Mouse (Mus musculus): ENCODE results near the gene Cela3b. TPM values are rescaled to one million over a fixed set of nuclear protein-coding genes. Genes with fewer than 3 reads are reported as not detected.
A peak's percentile ranks its signal among the peaks of the same experiment; 100 is the strongest.

Gene Cela3b
- polyA plus RNA-seq, 1 experiment from 2014 or later: 0.18 TPM

DNA sequence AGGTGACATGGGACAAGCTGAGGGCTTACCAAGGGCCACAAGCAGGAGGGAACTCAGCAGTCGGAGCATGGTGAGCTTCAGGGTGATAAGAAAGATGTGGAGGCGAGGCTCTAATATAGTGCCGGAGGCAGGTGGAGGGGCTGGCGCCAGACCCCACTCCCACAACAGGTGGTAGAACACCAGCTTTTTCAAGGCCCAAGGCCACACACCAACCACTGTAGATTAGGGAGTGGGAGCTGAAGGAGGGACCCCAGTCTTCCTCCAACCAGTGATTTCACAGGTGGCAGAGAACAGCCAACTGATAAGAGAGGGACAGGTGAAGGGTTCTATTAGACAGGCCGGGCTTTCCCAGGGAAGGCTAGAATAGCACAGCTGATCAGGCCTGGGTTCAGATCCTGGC, 20.6 kb downstream of the Cela3b start, which contains the start of gene Cela3a:
TSS of gene Cela3a (minus strand) at position 101 of the 400 bp plus-strand sequence.
- WGBS (ENCODE audit: insufficient replicate concordance): 63% methylated on average over 5 of the region's 5 CpGs

DNA sequence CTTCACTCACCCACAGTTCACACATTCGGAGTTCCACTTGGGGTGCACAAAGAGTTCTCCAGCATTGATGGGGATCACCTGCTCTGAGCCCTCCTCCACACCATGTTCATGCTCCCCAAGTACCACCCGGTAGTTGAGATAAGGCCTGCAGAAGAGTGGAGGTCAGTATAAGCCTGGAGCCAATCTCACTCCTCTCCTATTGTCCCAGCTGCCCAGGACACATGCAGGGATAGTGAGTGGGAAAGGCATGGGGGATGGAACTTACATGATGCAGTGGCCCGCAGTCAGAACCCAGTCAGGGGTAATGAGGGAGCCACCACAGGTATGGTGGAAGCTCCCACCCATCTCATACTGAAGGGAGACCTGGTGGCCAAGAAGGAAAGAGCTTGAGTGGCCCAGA, 24.8 kb downstream of the Cela3b start:
- Histone ChIP-seq H3K36me3 (replicated peaks) (no peaks in the 10 kb centered on the region), H3K4me2 (no peak overlapping the region), H3K4me1 (replicated peaks) (no peaks in the 10 kb centered on the region), H3K27ac (replicated peaks) (no peak overlapping the region), H3K27me3 (no peaks in the 10 kb centered on the region), H3K9me3 (replicated peaks) (no peaks in the 10 kb centered on the region), H3K9ac (no peak overlapping the region), H3K4me3 (replicated peaks) (no peak overlapping the region)
- ATAC-seq (ENCODE audit: insufficient read depth): no peak
- WGBS (ENCODE audit: insufficient replicate concordance): 73% methylated on average over 3 of the region's 3 CpGs

More for the DNA sequence above, 20.6 kb downstream of the Cela3b start, which contains the start of gene Cela3a:
- Histone ChIP-seq H3K27me3 (no peaks in the 10 kb centered on the region), H3K9ac (no peak within 1 kb of the TSS), H3K9me3 (replicated peaks) (no peaks in the 10 kb centered on the region), H3K4me1 (replicated peaks) (no peaks in the 10 kb centered on the region), H3K4me3 (replicated peaks) (no peak within 1 kb of the TSS), H3K4me2 (no peak within 1 kb of the TSS), H3K27ac (replicated peaks) (no peak within 1 kb of the TSS), H3K36me3 (replicated peaks) (no peaks in the 10 kb centered on the region)
- no peak for ATAC-seq (ENCODE audit: insufficient read depth)

DNA sequence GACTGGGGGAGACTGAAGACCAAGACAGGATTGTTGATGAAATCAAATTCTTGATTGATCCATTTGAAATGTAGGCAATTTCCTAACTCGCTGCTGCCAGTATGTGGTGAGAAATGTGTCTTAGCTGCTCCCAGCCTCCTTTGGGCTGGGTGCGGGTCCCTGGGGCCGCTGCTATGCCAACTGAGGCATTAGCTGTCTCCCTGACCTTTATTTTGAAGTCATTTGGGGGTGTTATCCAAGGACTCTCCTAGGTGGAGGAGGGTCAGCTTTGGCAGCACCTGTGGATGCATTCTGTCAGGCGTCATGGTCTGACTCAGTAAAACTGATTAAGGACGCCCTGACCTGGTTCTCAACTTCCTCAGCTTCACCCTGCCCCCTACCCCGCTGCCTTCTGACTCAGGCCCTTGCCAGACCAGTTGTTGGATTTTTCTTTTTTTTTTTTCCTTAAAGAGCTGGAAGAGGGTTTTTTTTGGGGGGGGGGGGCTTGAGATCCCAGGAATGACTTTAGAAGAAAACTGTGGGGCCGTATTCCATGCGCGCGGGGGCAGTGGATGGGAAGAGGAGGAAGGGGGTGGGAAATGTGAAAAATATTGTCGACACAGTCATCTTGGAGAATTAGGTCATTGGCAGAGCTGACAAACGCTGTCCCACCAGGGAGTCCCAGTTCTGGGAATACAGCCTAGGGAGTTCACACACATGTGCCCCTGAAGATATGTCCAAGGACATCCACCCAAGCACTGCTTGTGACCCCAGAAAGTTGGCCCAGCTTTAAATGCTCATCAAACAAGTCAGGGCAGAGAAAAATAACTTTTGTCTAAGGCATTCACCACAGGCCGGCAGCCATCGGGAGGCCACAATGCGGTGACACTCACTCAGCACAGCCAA, 33.5 kb downstream of the Cela3b start:
- no peaks in the 10 kb centered on the region for H3K9me3 ChIP-seq (replicated peaks)
- H3K27me3 ChIP-seq: no peaks in the 10 kb centered on the region
- H3K27ac ChIP-seq (replicated peaks): no peak overlapping the region
- ATAC-seq (ENCODE audit: insufficient read depth): no peak
- peaks cover 14% of the 10 kb centered on the region for H3K4me1 ChIP-seq (replicated peaks)
- 69% methylated on average over 15 of the region's 15 CpGs for WGBS (ENCODE audit: insufficient replicate concordance)
- H3K9ac ChIP-seq: no peak overlapping the region
- no peak overlapping the region for H3K4me3 ChIP-seq (replicated peaks)
- H3K36me3 ChIP-seq (replicated peaks): no peaks in the 10 kb centered on the region
- no peak overlapping the region for H3K4me2 ChIP-seq

DNA sequence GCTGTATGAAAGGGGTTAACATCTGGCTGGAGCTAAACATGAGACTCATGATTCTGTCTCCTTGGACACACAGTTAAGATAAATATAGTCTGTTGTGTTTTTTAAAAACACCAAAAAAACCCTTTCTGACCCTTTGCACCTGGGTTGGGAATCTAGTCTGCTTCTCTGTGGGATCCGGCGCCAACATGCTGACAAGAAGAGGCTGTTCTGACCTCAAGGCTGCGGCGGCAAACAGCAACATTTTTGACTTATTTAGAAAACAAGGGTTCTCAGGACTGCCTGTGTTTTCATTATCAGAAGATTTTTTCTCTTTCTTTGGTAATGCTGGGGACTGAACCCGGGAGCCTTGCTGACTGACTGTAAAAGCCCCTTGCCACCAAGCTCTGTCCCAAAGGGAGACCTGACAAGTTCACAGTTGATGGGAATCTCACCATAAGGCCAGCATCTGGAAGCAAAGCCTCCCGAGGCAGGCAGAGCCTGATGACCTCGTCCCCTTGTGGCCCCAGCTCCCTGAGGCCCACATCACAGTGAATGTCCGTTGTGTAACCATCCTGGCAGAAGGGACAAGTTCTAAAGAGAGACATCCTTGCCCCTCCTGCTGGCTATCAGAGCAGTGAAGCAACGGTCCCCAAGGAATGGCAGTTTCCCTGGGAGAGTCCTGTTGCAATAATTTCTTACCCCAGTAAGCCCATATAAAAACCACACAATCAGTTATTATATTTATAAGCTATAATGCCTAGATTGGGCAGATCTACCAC, 36.8 kb downstream of the Cela3b start:
- H3K9me3 ChIP-seq (replicated peaks): 0 out of 2 replicates have a peak, but pooled peaks cover 3% of the 10 kb centered on the region
- H3K9ac ChIP-seq: no peak overlapping the region
- H3K27me3 ChIP-seq: no peaks in the 10 kb centered on the region
- no peaks in the 10 kb centered on the region for H3K36me3 ChIP-seq (replicated peaks)
- 63% methylated on average over 9 of the region's 9 CpGs for WGBS (ENCODE audit: insufficient replicate concordance)
- H3K4me3 ChIP-seq (replicated peaks): no peak overlapping the region
- H3K4me2 ChIP-seq: no peak overlapping the region
- H3K27ac ChIP-seq (replicated peaks): no peak overlapping the region
- no peak for ATAC-seq (ENCODE audit: insufficient read depth)
- peaks cover 25% of the 10 kb centered on the region for H3K4me1 ChIP-seq (replicated peaks)

DNA sequence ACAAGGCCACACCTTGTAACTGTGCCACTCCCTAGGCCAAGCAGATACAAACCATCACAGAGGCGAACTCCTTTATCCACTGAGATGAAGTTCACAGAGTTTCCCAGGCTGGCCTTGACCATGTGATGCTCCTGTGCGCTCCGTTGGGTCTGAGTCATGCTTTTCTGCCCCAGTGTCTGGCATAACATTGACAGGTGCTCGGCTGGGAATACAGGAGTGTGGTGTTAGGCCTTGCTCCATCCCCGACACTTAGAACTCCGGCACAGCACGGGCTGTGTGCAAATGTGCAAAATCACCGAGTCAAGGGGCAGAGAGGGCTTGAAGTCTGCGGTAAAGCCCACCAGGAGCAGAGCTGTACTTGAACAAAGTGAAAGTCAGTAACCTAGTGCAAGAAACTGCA, 37.5 kb downstream of the Cela3b start:
- no peaks in the 10 kb centered on the region for H3K27me3 ChIP-seq

DNA sequence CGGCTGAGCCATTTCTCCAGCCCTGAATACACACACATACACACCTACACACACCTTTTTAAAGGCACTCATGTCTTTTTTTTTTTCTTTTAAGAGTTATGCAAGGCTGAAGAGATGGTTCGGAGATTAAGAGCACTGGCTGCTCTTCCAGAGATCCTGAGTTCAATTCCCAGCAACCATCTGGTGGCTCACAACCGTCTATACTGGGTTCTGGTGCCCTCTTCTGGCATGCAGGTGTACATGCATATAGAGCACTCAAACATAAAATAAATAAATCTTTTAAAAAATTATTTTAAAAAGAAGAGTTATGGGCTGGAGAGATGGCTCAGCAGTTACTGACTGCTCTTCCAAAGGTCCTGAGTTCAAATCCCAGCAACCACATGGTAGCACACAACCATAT, 39.1 kb downstream of the Cela3b start:
- H3K4me2 ChIP-seq: no peak overlapping the region
- H3K9ac ChIP-seq: no peak overlapping the region
- no peak overlapping the region for H3K4me3 ChIP-seq (replicated peaks)
- no peak for ATAC-seq (ENCODE audit: insufficient read depth)
- no peak overlapping the region for H3K27ac ChIP-seq (replicated peaks)
- no peaks in the 10 kb centered on the region for H3K27me3 ChIP-seq
- H3K9me3 ChIP-seq (replicated peaks): 0 out of 2 replicates have a peak, but pooled peaks cover 3% of the 10 kb centered on the region
- peaks cover 34% of the 10 kb centered on the region for H3K4me1 ChIP-seq (replicated peaks)
- 70% methylated on average over 3 of the region's 3 CpGs for WGBS (ENCODE audit: insufficient replicate concordance)
- no peaks in the 10 kb centered on the region for H3K36me3 ChIP-seq (replicated peaks)

More for the DNA sequence above, 37.5 kb downstream of the Cela3b start:
- ATAC-seq (ENCODE audit: insufficient read depth): no peak
- H3K4me1 ChIP-seq (replicated peaks): peaks cover 25% of the 10 kb centered on the region
- 0 out of 2 replicates have a peak, but pooled peaks cover 3% of the 10 kb centered on the region for H3K9me3 ChIP-seq (replicated peaks)
- no peak overlapping the region for H3K9ac ChIP-seq
- H3K4me3 ChIP-seq (replicated peaks): no peak overlapping the region
- WGBS (ENCODE audit: insufficient replicate concordance): 77% methylated on average over 9 of the region's 9 CpGs
- H3K4me2 ChIP-seq: no peak overlapping the region
- no peak overlapping the region for H3K27ac ChIP-seq (replicated peaks)
- no peaks in the 10 kb centered on the region for H3K36me3 ChIP-seq (replicated peaks)

DNA sequence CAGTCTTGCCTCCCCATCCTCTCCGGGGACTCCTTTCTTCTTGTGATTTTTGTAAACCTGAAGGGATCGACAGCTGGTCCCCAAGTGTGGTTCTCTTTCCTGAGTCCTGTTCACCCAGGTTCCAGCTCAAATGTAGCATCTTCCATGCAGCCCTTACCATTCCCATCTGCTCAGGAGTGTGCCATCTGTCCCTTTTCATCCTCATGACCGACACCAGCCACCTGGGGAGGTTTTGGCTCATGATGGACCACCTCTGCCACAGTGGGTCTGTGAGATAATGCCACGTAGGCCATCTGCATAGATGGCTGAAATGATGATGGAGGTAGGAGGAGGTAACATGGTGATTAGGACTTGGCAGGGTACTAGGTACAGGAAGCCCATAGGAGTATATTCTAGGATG, 40.1 kb downstream of the Cela3b start:
- WGBS (ENCODE audit: insufficient replicate concordance): 74% methylated on average over 4 of the region's 4 CpGs
- ATAC-seq (ENCODE audit: insufficient read depth): no peak
- Histone ChIP-seq H3K9ac (no peak overlapping the region), H3K4me3 (replicated peaks) (no peak overlapping the region), H3K27ac (replicated peaks) (no peak overlapping the region), H3K4me1 (replicated peaks) (peaks cover 34% of the 10 kb centered on the region), H3K27me3 (no peaks in the 10 kb centered on the region), H3K36me3 (replicated peaks) (no peaks in the 10 kb centered on the region), H3K9me3 (replicated peaks) (0 out of 2 replicates have a peak, but pooled peaks cover 3% of the 10 kb centered on the region), H3K4me2 (no peak overlapping the region)

DNA sequence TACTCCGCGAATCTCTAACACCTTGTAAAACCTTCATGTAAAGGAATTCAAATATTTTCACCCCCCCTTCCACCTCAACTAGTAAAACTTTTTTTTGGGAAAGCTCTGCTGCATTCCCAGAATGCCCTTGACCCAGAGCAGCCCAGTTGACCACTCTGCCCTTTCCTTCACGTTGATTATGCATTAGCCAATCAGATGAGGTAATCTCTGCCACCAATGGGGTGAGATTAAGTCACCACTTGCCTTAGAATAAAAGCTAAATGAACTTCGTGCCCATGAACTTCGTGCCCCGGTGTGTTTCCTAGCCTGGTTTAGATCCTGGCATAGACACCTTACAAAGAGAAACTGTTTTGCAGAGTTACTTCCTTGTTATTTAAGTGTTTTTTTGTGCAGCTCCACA, 41.4 kb downstream of the Cela3b start:
- no peak for ATAC-seq (ENCODE audit: insufficient read depth)

DNA sequence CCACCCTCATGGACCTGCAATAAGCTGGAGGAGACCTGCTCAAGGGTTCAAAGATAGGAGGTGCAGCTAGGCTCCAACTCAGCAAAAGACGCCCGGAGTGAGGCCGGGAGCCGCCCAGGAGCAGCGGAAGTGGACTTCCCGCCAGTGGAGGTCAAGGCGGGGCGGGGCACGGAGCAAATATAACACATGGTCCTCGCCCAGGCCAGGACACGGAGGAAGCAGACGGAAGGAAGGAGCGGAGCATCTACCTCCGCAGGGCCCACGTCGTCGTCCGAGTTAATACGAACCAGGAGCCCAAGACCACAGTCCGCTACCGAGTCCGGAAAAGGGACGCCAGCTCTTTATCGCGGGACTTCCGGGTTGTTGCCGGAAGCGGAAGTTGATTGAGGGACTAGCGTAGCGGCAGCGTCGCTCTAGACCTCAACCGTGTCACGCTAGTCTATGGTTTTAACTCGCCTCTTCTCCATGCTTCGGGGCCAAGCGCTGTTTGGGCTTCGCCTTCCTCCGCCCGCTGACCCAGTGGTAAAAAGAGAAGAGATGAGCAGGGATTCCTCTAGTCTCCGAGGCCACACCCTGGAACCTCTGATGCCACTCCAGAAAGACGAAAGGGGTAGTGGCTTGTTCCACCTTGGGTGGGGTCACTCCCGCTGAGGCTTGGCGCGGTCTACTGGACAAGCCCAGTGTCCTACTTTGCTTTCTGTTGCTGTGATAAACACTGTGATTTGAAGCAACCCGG, 42.1 kb downstream of the Cela3b start:
- H3K27me3 ChIP-seq: no peaks in the 10 kb centered on the region
- peaks cover 31% of the 10 kb centered on the region for H3K4me1 ChIP-seq (replicated peaks)
- ATAC-seq (ENCODE audit: insufficient read depth): peak; percentile 93
- 0 out of 2 replicates have a peak, but pooled peaks cover 3% of the 10 kb centered on the region for H3K9me3 ChIP-seq (replicated peaks)
- H3K36me3 ChIP-seq (replicated peaks): no peaks in the 10 kb centered on the region
- H3K27ac ChIP-seq (replicated peaks): peak overlapping the region; percentile 94
- WGBS (ENCODE audit: insufficient replicate concordance): 3% methylated on average over 46 of the region's 46 CpGs
- H3K4me3 ChIP-seq (replicated peaks): peak overlapping the region; percentile 72
- H3K9ac ChIP-seq: peak overlapping the region; percentile 73
- H3K4me2 ChIP-seq: peak overlapping the region; percentile 87

More for the DNA sequence above, 41.4 kb downstream of the Cela3b start:
- H3K4me1 ChIP-seq (replicated peaks): peaks cover 34% of the 10 kb centered on the region
- no peaks in the 10 kb centered on the region for H3K27me3 ChIP-seq
- 0 out of 2 replicates have a peak, but pooled peaks cover 3% of the 10 kb centered on the region for H3K9me3 ChIP-seq (replicated peaks)
- peak overlapping the region; percentile 94 for H3K27ac ChIP-seq (replicated peaks)
- H3K9ac ChIP-seq: peak overlapping the region; percentile 73
- WGBS (ENCODE audit: insufficient replicate concordance): 34% methylated on average over 6 of the region's 6 CpGs
- H3K36me3 ChIP-seq (replicated peaks): no peaks in the 10 kb centered on the region
- peak overlapping the region; percentile 87 for H3K4me2 ChIP-seq
- peak overlapping the region; percentile 72 for H3K4me3 ChIP-seq (replicated peaks)

DNA sequence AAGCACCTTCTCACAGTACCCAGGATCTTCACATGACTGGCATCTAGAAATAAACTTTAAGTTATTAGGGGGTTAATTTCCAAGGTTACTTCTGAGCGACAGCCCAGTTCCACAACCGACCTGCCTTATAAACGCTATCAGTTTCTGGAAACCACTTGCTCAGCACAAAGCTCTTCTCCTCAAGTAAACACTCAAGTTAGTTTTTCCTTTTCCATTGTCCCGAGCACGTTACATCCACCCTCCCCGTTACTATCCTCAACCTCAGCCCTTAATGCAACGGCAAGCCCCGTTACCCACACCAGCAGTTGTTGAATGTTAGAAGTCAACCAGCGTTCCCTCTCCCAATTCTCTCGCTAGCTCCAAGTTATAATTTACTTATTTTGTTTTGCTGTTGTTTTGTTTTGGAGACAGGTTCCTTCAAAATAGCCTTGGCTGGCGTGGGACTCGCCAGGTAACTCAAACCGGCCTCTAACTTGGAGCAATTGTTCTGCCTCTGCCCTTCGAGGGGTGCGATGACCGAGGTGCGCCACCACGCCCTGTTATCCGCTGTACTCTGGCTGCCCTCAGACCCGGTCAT, 42.8 kb downstream of the Cela3b start:
- H3K9me3 ChIP-seq (replicated peaks): 0 out of 2 replicates have a peak, but pooled peaks cover 3% of the 10 kb centered on the region
- under 1% methylated on average over 20 of the region's 20 CpGs for WGBS (ENCODE audit: insufficient replicate concordance)
- H3K27me3 ChIP-seq: no peaks in the 10 kb centered on the region
- peak overlapping the region; percentile 73 for H3K9ac ChIP-seq
- H3K36me3 ChIP-seq (replicated peaks): no peaks in the 10 kb centered on the region
- H3K4me2 ChIP-seq: peak overlapping the region; percentile 87
- peak overlapping the region; percentile 72 for H3K4me3 ChIP-seq (replicated peaks)
- peak overlapping the region; percentile 94 for H3K27ac ChIP-seq (replicated peaks)
- peak; percentile 33 for ATAC-seq (ENCODE audit: insufficient read depth)
- peaks cover 24% of the 10 kb centered on the region for H3K4me1 ChIP-seq (replicated peaks)

Measured in liver, embryonic 15.5 days (tissue).